Mouse (Mus musculus) thymus, adult 2 months (tissue): Measurements from ENCODE around the gene Zmiz2.
A peak's percentile ranks its signal among the peaks of the same experiment; 100 is the strongest.

Experiments
- CTCF ChIP-seq: fragments of 200-500 bp; IDR thresholded peaks from 2 replicates; pipeline ENCODE4 v1.5.1; 2012; ENCODE audit warnings: mild to moderate bottlenecking, control low read depth, low read length, moderate library complexity, borderline replicate concordance; ENCODE audit not compliant: control insufficient read depth, poor library complexity, insufficient read depth; ENCODE audit errors: extremely low read depth
- POLR2A ChIP-seq: fragments of 200-500 bp; IDR thresholded peaks from 2 replicates; pipeline ENCODE4 v1.6.1; 2012; ENCODE audit warnings: mild to moderate bottlenecking, low read length, control low read depth, moderate library complexity; ENCODE audit not compliant: control insufficient read depth, poor library complexity, insufficient read depth; ENCODE audit errors: extremely low read depth

DNA sequence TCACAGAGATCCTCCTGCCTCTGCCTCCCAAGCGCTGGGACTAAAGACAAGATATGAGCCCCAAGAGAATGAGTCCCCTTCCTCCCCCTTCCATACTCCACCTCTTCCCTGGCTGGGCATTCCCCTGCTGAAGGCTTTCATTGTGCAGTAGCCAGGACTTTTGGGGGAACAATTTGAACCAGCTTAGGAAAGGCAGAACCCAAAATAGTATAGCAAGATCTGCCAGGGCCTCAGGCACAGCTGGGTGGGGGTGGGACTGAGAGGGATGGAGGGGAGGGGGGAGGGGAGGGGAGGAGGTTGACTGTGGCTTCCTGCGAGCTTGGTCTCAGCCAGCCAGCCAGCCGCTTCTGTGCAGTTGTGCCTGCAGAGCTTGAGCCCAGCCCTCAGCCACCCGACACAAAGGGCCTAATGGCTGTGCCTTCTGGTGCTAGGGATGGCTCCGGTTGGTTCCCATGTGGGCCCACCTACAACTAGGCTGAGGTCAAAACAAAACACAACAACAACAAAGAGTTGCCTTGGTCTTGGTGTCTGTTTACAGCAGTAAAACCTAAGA, 21.3 kb downstream of the Zmiz2 start:
- no peak for TF ChIP-seq CTCF
- peak; percentile 52; the same call in 1 of the 2 replicates for TF ChIP-seq POLR2A
